Mouse (Mus musculus) forebrain, embryonic 10.5 days (tissue): ENCODE results near the gene 1600015I10Rik. TPM values are rescaled to one million over a fixed set of nuclear protein-coding genes. Genes with fewer than 3 reads are reported as not detected.

Source experiments
- DNase-seq: peaks from one replicate; pipeline ENCODE4 v3.0.0-alpha.2; 2017; ENCODE audit warnings: low spot score; ENCODE audit errors: extremely low spot score
- H3K27ac ChIP-seq: fragments of 300-500 bp; sonication (generic); 2 replicates; pipeline ENCODE4 v1.5.1; 2016; ENCODE audit warnings: mild to moderate bottlenecking
- H3K27me3 ChIP-seq: fragments of 300-500 bp; sonication (generic); 2 replicates; pipeline ENCODE4 v1.6.1; 2016; ENCODE audit warnings: mild to moderate bottlenecking; ENCODE audit not compliant: poor library complexity, severe bottlenecking
- H3K36me3 ChIP-seq: fragments of 300-500 bp; sonication (generic); replicated peaks from 2 replicates; pipeline ENCODE4 v1.6.1; 2016; ENCODE audit warnings: mild to moderate bottlenecking, moderate library complexity
- H3K4me1 ChIP-seq: fragments of 300-500 bp; sonication (generic); 2 replicates; pipeline ENCODE4 v1.6.1; 2016
- H3K4me3 ChIP-seq: fragments of 300-500 bp; sonication (generic); 2 replicates; pipeline ENCODE4 v1.5.1; 2016; ENCODE audit warnings: mild to moderate bottlenecking, moderate library complexity
- H3K9me3 ChIP-seq: fragments of 300-500 bp; sonication (generic); 2 replicates; pipeline ENCODE4 v1.6.1; 2016; ENCODE audit warnings: mild to moderate bottlenecking, moderate library complexity
- WGBS: fragments of 180-500 bp; shearing (Covaris S2); methylation state at CpG from one replicate; pipeline ENCODE4 v1.1.7; 2016; 5-methylcytosine and 5-hydroxymethylcytosine counted together
- polyA plus RNA-seq: library from polyadenylated mRNA; unstranded; fragments of >200 nt; fragmentation: Nextera tagmentation; extraction: Ambion mirVana; gene quantifications from 2 replicates; pipeline ENCODE4 v1.2.1, GENCODE M21; 2016

1600015I10Rik gene
- polyA plus RNA-seq, 1 experiment from 2014 or later = not detected

- no peak overlapping the region for H3K4me3 ChIP-seq
- H3K4me1 ChIP-seq = no peaks in the 10 kb centered on the region
- H3K9me3 ChIP-seq = no peaks in the 10 kb centered on the region
- no peaks in the 10 kb centered on the region for H3K27me3 ChIP-seq
- H3K36me3 ChIP-seq = no peaks in the 10 kb centered on the region
- WGBS = 81% methylated on average over 3 of the region's 3 CpGs
- no peak for DNase-seq
- H3K27ac ChIP-seq = no peak overlapping the region
These were observed 52.6 kb downstream of the 1600015I10Rik start for GRCm38 (mm10) chr6:48982305-48982704.

Other genes starting within 250 kb of the 1600015I10Rik start
- 5.9 and 6.8 TPM in 2 replicates for gene Gimap4, start 245.3 kb upstream of the 1600015I10Rik start, polyA plus RNA-seq
- 8.4 and 9.7 TPM in 2 replicates for gene Gimap6, start 221.7 kb upstream of the 1600015I10Rik start, polyA plus RNA-seq
- not detected in 2 replicates for gene Gm28053, start 211.3 kb upstream of the 1600015I10Rik start, polyA plus RNA-seq
- gene Gimap7, start 211.3 kb upstream of the 1600015I10Rik start, polyA plus RNA-seq = not detected in 2 replicates
- 5.9 and 6.1 TPM in 2 replicates for gene Gimap1, start 190.8 kb upstream of the 1600015I10Rik start, polyA plus RNA-seq
- 0.62 and 1.0 TPM in 2 replicates for gene Gimap5, start 183.7 kb upstream of the 1600015I10Rik start, polyA plus RNA-seq
- gene Gimap3, start 159.0 kb upstream of the 1600015I10Rik start, polyA plus RNA-seq = not detected in 2 replicates
- gene Tmem176a, start 89.0 kb upstream of the 1600015I10Rik start, polyA plus RNA-seq = 7.4 and 10.3 TPM in 2 replicates
- gene Tmem176b, start 88.4 kb upstream of the 1600015I10Rik start, polyA plus RNA-seq = 19.8 and 25.4 TPM in 2 replicates
- 0.05 TPM in 1 of 2 replicates, not detected in the other for gene Aoc1, start 57.0 kb upstream of the 1600015I10Rik start, polyA plus RNA-seq
- not detected in 2 replicates for gene Doxl2, start 45.1 kb downstream of the 1600015I10Rik start, polyA plus RNA-seq
- not detected in 2 replicates for gene Svs1, start 57.0 kb downstream of the 1600015I10Rik start, polyA plus RNA-seq
- 1.1 and 2.5 TPM in 2 replicates for gene Gpnmb, start 106.7 kb downstream of the 1600015I10Rik start, polyA plus RNA-seq
- 71.4 and 71.9 TPM in 2 replicates for gene Malsu1, start 143.9 kb downstream of the 1600015I10Rik start, polyA plus RNA-seq